Mouse (Mus musculus) adrenal gland, adult 18-20 months (tissue): ENCODE measurements around the gene Fam19a5. TPM values are rescaled to one million over a fixed set of nuclear protein-coding genes. Genes with fewer than 3 reads are reported as not detected.

Experiments
- DNase-seq, 2 experiments: peaks; one replicate each; pipeline ENCODE4 v3.0.0; 2021 to 2022; ENCODE audit warnings: low spot score in 2 of 2
- total RNA-seq, 2 experiments: library from RNA; stranded (reverse); gene quantifications; 1 replicate in 1 of 2; 2 replicates in 1 of 2; pipeline ENCODE4 v1.2.3; 2021

Fam19a5 gene
- total RNA-seq, 2 experiments from 2014 or later: 4.6 to 15.9 TPM

- no peak for DNase-seq
Measured at GRCm38 (mm10) chr15:87661954-87662353, 117.9 kb downstream of the Fam19a5 start.

DNA sequence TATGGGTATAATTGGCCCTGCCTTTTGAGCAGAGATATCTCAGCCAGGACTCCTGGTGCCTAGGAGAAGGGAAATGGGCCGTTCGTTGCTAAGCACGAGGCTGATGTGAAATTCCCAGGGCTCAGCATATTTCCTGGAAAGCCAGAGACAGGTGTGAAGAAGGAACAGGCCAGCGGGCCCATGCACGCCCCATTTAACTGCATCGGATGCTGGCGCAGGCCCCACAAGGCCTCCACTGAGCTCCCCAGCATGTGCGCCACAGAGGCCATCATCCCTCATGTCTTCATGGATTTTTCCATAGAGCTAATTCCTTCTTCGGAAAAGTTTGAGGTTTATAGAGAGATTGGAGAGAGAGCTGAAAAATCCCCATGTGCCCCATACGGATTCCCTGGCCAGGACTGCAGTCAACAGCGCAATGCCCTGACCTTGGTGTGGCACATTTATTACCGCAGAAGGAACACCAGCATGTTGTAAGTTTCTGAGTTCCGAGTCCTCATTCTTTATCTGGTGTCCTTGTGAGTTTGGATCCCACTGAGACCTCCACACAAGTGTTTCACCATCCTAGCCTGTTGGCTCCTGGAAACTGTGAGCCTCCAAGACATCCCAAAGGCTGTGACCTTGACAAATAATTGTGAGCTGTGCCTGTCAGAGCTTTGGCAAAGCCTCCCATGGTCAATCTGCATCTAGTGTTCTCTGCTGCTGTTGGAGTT, 122.1 kb downstream of the Fam19a5 start:
- peak in 1 of 2 experiments; percentile 16 for DNase-seq

DNA sequence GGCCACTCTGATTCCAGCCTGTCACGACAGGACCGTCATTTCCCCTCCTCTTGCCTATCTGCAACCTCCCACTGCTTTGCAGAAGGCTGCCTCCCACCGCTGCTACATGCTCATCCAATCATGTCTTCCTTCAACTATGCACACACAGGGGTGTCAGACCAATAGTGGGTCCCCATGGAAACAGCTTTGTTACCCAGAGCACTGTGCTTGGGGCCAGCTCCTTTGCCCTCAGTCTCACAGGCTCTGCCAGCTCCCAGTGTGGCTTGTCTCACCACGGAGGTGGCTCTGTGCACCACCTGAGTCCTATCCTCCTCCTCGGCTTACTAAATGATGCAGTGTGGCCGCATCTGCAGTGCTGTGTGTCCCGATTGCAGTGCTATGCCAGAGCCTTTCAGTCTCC, 123.3 kb downstream of the Fam19a5 start:
- no peak for DNase-seq

GRCm38 (mm10) chr15:87668112-87668511, 124.0 kb downstream of the Fam19a5 start:
- no peak for DNase-seq

DNA sequence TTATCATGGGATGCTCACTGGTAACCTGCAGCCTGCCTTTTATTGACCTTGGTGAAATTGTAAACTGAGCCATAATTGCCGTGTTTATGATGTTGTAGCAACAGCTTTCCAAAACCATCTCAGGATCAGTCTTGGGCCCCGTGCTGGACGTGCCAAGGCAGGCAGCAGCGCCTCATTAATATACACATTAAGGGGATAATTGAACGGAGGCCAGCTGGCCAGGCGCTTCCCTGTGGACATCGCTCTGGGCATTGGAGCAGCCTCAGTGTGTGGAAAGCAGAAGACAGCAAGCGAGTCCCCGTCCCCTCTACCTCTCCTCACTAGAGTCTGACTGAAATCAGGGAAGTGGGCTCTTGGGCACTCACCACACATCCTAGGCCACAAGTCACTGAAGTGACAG, 127.8 kb downstream of the Fam19a5 start:
- no peak for DNase-seq

GRCm38 (mm10) chr15:87678711-87679110, 134.6 kb downstream of the Fam19a5 start:
- no peak for DNase-seq

GRCm38 (mm10) chr15:87682410-87682809, 138.3 kb downstream of the Fam19a5 start:
- DNase-seq: no peak

DNA sequence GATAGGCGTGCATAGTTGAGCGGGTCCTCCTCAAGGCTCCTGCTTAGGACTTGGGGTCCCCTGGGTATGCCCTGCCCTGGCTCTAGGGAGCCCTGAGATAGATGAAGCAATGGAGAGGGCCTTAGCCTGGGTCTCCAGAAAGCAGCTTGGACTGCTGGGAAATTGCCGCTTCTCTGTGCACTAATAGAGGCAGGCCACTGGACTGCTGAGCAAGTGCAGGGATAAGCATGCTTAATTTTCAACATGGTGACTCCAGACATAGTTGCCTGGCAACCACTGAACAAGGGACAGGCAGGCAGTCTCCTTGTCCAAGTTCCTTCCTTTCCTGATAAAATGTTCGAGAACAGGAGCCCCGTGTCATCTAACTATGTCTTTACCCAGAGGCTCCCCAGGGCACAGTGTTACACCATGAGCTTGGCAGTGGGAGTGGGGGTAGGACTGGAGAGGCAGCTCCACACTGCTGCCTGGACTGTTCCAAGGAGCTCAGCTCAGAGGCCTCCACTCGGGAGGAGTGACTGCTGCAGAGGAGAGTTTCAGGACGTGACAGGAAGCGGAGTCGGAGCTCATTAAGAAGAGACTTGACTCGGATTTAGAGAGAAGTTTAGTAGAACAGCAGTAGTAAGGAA, 142.4 kb downstream of the Fam19a5 start:
- DNase-seq: no peak

DNA sequence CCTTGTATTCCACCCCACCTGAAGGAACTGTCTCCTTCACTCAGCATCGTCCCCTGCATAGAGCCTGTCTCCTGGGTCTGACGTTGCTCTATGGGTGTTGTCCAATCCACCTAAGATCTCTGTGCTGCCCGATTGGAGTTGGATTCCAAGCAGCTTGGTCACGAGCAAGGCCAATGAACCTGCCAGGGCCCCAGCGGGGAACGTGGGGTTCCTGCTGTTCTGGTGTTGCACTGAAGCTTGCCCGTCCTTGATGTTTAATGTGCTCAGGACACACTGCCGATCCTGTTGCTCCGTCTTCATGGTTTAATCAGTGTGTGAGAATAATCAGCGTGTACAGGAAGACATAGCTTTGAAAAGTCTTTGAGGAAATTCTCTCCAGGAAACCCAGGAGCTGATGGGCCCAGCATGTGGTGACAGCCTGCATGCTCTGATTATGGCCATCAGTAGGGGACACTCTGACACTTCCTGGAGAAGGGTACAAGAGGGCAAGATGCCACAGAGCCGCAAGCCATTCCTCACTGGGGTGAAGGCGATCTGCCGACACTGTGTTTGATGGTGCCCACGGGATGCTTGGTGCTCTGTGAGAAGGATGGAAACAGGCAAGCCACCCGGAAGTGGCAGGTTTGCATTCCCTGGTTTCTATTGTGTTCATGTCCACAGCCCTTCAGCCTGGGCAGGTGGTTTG, 147.3 kb downstream of the Fam19a5 start:
- DNase-seq: no peak

DNA sequence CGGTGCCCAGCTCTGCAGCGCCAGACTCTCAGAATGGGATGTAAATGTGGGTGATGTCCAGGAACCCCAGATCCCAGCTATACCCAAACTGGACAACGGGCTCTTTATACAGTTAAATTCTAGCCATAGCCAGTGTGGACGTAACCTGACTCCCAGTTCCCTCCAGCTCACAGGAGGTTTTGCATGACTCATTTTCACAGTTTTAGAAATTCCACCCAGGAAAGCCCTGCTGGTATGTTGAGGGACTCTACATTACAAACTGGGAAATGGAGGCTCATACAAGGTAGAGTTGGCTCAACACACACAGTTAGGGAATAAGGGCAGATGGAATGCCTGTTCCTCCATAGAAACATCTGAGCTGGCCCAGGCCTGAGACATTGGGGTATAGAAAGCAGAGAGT, 147.9 kb downstream of the Fam19a5 start:
- DNase-seq: no peak

GRCm38 (mm10) chr15:87692394-87692793, 148.3 kb downstream of the Fam19a5 start:
- DNase-seq: no peak

DNA sequence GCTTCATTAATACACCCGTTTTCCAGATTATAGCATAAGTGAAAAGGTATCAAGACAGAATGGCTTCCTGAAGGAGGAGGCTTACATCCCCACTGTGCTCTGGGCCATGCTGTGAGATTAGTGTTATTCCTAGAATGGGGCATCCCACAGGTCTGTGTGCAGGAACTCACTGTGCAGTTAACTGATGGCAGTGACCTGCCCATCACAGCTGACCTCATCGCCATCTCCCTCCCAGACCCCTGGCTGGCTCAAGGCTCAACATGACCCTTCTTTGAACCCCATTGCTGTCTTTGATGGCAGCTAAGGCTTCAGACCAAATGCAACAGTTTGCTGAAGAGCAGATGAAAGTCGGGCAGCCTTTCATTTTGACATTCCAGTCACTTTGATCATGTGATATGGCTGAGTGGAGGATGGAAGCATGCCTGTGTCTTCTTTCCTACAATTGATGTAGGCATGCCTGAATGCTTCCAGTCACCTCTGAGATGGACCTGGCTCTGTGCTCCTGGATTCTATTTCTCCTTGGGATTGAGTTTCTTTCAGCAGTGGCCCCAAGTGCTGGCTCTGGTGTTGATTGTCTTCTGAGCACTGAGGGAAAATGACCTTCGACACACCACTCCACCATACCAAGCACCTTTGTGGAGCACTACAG, 148.9 kb downstream of the Fam19a5 start:
- DNase-seq: no peak

DNA sequence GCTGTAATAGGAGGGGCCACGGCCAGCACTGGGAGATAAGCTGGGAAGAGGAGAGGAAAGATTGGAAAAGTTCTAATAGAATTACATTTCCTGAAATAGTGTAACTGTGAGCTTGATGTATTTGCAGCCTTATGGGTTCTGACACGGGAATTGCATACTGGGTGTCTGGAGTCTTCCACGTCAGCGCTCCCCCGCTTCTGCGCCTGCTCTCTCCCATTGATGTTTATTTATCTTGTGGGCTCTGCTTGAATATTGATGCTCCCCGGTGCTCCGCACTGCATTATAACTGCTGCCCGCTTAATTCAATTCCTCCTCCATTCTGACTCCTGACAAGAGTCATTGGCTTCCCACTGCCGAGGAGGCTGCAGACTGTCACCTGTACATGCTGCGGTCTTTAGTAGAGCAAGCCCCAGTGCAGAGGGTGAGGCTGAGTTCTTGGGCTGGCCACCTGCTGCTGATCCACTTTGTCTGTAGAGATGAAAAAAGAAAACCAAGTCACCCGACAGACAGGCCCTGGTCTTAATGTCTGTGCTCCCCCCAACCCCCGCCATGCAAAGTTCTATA, 153.4 kb downstream of the Fam19a5 start:
- no peak for DNase-seq

GRCm38 (mm10) chr15:87698562-87699320, 154.6 kb downstream of the Fam19a5 start:
- no peak for DNase-seq

GRCm38 (mm10) chr15:87702821-87703220, 158.7 kb downstream of the Fam19a5 start:
- DNase-seq: no peak

DNA sequence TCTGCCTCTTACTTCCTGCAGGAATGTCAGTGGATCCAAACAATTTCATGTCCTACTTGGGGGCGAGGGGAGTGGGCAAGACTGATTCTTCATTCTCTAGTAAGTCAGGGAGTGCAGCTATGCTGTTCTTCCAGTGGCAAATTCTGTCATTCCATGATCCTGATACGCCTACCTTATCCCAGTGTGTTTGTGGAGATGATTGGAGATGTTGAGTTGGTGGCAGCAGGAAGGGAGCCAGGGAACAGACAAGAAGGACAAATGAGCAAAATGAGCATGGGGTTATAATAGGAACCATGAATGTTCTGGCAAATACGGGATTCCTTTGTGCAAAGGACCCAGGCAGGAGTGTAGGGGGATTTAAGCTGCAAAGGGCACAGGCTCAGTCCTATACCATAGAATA, 159.2 kb downstream of the Fam19a5 start:
- no peak for DNase-seq

GRCm38 (mm10) chr15:87711790-87712189, 167.7 kb downstream of the Fam19a5 start:
- DNase-seq: no peak

DNA sequence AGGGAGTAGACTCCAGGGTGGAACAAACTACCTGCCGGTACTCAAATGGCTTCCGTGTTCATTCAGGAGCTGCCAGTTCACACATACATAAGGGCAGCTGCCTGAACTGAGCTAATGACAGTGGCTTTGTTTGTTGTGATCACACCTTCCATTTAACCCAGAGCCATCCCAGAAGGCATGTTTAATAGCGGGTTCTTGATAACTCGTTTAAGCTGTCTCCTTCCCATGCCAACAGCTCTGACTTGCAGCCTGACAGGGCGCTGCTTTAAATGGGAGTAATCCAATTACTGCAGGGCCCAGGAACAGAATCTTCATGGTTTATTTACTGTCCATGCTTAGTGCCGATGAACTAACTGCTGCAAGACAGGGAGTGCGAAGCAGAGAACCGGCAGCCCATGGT, 168.1 kb downstream of the Fam19a5 start:
- no peak for DNase-seq

DNA sequence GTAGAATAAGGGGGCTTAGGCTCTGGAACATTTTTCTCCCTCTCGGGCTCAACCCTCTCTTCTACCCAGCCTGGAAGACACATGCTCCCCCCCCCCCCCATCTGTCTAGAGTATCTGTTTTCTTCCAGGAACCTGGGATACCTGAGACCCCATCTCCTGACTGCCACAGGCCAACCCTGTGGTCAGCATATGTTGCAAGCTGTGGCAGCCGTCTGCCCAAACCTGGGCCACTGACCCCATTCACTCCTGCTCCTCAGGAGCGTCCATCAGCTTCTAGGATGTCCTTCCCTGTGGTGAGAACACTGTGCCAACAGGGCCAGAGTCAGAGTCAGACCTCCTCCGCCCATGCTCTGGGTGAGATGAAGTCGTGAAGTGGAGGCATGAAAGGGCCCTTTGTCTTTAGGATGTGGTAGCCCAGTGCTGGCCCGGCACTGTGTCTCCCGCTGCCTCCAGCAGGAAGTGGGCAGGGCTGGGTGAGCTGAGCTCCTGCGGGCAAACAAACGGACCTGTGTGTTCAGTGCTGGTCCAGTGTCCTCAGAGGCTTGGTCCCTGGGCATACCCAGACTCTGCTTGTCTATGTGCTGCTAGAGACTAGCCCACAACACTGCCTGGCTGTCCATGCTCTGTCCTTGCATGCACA, 171.1 kb downstream of the Fam19a5 start:
- no peak for DNase-seq

DNA sequence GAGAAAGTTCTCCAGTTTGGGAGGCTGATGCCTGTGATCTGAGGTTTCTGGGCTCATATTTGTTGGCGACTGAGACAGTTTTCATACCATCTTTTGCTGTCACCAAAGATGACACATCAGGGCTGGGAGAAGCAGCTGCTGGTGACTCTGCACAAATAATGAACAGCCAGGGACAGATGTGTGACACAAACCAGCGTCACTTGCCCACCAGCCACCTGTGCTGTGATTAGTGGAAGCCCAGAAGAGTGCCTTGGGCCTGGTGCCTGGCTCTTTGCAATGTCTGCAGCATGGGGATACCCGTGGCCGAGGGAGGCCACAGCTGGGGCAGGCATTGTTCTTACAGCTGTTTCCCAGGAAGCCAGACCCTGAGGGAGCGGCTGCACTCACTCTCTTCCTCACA, 173.0 kb downstream of the Fam19a5 start:
- DNase-seq: no peak
